ENCODE assay signal across 11 mouse cellular contexts in the genomic region with DNA sequence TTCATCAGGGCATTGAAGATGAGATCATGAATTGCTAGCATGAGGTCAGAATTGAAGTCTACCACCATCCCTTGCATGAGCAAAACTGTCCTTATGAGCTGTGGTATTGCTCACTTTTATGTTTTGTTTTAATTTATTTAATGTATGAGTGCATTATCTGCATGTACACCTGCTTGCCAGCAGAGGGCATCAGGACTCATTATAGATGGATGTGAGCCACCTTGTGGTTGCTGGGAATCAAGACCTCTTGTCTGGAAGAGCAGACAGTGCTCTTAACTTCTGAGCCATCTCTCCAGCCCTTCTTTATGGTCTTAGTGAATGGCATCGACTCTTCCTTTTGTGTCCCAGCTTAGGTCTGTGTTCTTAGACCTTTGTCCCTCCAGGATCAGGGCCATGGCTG. TPM values are rescaled to one million over a fixed set of nuclear protein-coding genes. Genes with fewer than 3 reads are reported as not detected.
DNase-seq lines count a peak whose midpoint lies in the region; ATAC-seq and TF ChIP-seq lines count a peak whose summit lies in the region.
"Had no signal": no experiment of that assay in that cellular context is flagged by ENCODE, and none has a peak within 500 bp of the region (broad histone marks: within the 10 kb centered on the region; RNA-seq: fewer than 3 reads in every experiment).

No protein-coding gene starts in this region.

- dilution Hi-C loops in CH12.LX (cut with MboI; ENCODE audit: extremely low pct_ligation_motif_present, extremely low pct_unique_long_range_greater_than_20kb, low sequenced_read_pairs) = no loop called here

- H3K4me2 ChIP-seq in liver, postnatal 0 days (ENCODE audit: low read depth, low read length) = no peak overlapping the region
- H3K4me2 ChIP-seq in liver, embryonic 12.5 days = no peak overlapping the region
- H3K4me2 ChIP-seq in CH12.LX (ENCODE audit: insufficient read depth, low read depth, poor library complexity, severe bottlenecking) = no peak overlapping the region
- H3K4me2 ChIP-seq: embryonic facial prominence, embryonic 12.5 days; hindbrain, embryonic 13.5 days; liver, embryonic 15.5 days had no signal

- TF ChIP-seq RAD21 in CH12.LX (IDR thresholded peaks at IDR 0.05; ENCODE audit: low read depth, low read length) = peak; percentile 62

- no peaks in the 10 kb centered on the region for H3K27me3 ChIP-seq in liver, postnatal 0 days (ENCODE audit: insufficient read depth, low read length)
- no peaks in the 10 kb centered on the region for H3K27me3 ChIP-seq in liver, embryonic 12.5 days (replicated peaks)
- no peaks in the 10 kb centered on the region for H3K27me3 ChIP-seq in CH12.LX (replicated peaks)
- H3K27me3 ChIP-seq: embryonic facial prominence, embryonic 12.5 days; hindbrain, embryonic 13.5 days; liver, embryonic 15.5 days had no signal

- no peak for TF ChIP-seq EP300 in liver, postnatal 0 days (IDR thresholded peaks at IDR 0.05; ENCODE audit: low read depth)
- no peak for TF ChIP-seq EP300 in CH12.LX (IDR thresholded peaks at IDR 0.05; ENCODE audit: low read length)

- no peaks in the 10 kb centered on the region; the same call in 1 of the 2 replicates for H3K9me3 ChIP-seq in liver, postnatal 0 days (ENCODE audit: low read length)
- peaks cover 4% of the 10 kb centered on the region; the same call in 1 of the 2 replicates for H3K9me3 ChIP-seq in liver, embryonic 12.5 days (replicated peaks)
- H3K9me3 ChIP-seq in CH12.LX (replicated peaks; ENCODE audit: low read length) = peaks cover 10% of the 10 kb centered on the region
- H3K9me3 ChIP-seq: liver, embryonic 15.5 days had no signal

- peak; percentile 84 for TF ChIP-seq CTCF in liver, postnatal 0 days (IDR thresholded peaks at IDR 0.05; ENCODE audit: low read depth)
- peak; percentile 23 to 98; a peak in 3 of 4 replicates for TF ChIP-seq CTCF in CH12.LX (conservative IDR thresholded peaks at IDR 0.05 in 1 of 2, IDR thresholded peaks at IDR 0.05 in 1 of 2; ENCODE audit: low read depth in 2 of 2, low read length in 2 of 2)

- DNase-seq in liver, postnatal 0 days = no peak
- DNase-seq in CH12.LX (ENCODE audit: extremely low read depth) (peak; percentile 42), NIH3T3 (ENCODE audit: low read depth) (peak; percentile 42)
- DNase-seq in left cerebral cortex, adult 18-20 months (ENCODE audit: low spot score in 2 of 2) = no peak
- DNase-seq in right cerebral cortex, postnatal 36 days (ENCODE audit: low spot score in 2 of 2) = no peak
- no peak for DNase-seq in right cerebral cortex, postnatal 4 days

- H3K27ac ChIP-seq in liver, postnatal 0 days (ENCODE audit: low read depth) = no peak overlapping the region
- no peak overlapping the region for H3K27ac ChIP-seq in liver, embryonic 12.5 days
- no peak overlapping the region for H3K27ac ChIP-seq in CH12.LX (ENCODE audit: insufficient read depth, low read depth)
- H3K27ac ChIP-seq: embryonic facial prominence, embryonic 12.5 days; hindbrain, embryonic 13.5 days; liver, embryonic 15.5 days had no signal

- H3K36me3 ChIP-seq in liver, postnatal 0 days (replicated peaks; ENCODE audit: insufficient read depth, low read length) = peaks cover 33% of the 10 kb centered on the region
- H3K36me3 ChIP-seq in liver, embryonic 12.5 days = peaks cover 47% of the 10 kb centered on the region
- peaks cover 3 to 56% of the 10 kb centered on the region in 2 experiments for H3K36me3 ChIP-seq in CH12.LX (replicated peaks in 1 of 2; ENCODE audit: control insufficient read depth in 1 of 2, insufficient read depth in 1 of 2, low read length in 1 of 2)
- H3K36me3 ChIP-seq: embryonic facial prominence, embryonic 12.5 days had no signal

- H3K79me2 ChIP-seq in CH12.LX (replicated peaks; ENCODE audit: control insufficient read depth, extremely low read depth, insufficient read depth, poor library complexity, severe bottlenecking) = no peaks in the 10 kb centered on the region

- no peak overlapping the region for H3K9ac ChIP-seq in liver, postnatal 0 days (replicated peaks)
- no peak overlapping the region for H3K9ac ChIP-seq in liver, embryonic 12.5 days
- no peak overlapping the region for H3K9ac ChIP-seq in CH12.LX (ENCODE audit: insufficient read depth, low read depth)
- H3K9ac ChIP-seq: embryonic facial prominence, embryonic 12.5 days; hindbrain, embryonic 13.5 days; liver, embryonic 15.5 days had no signal

- in situ Hi-C loops in CH12.LX (cut with MboI; ENCODE audit: low pct_ligation_motif_present, low pct_unique_long_range_greater_than_20kb, low sequenced_read_pairs) = no loop called here

- no peak for ATAC-seq in liver, postnatal 0 days
- no peak for ATAC-seq in liver, embryonic 12.5 days
- peak; percentile 59 for ATAC-seq in megakaryocyte, adult 5-6 weeks (ENCODE audit: poor library complexity, severe bottlenecking)

- WGBS in liver, postnatal 0 days (ENCODE audit: insufficient replicate concordance) = 87% methylated on average over 1 of the region's 1 CpGs
- 85% methylated on average over 1 of the region's 1 CpGs for WGBS in liver, embryonic 12.5 days (ENCODE audit: insufficient replicate concordance)

- H3K4me3 ChIP-seq in liver, postnatal 0 days (ENCODE audit: low read depth, low read length) = no peak overlapping the region
- H3K4me3 ChIP-seq in liver, embryonic 12.5 days = no peak overlapping the region
- no peak overlapping the region for H3K4me3 ChIP-seq in CH12.LX (replicated peaks in 1 of 3; ENCODE audit: low read depth in 2 of 3, low read length in 2 of 3, poor library complexity in 1 of 3)
- H3K4me3 ChIP-seq: embryonic facial prominence, embryonic 12.5 days; hindbrain, embryonic 13.5 days; liver, embryonic 15.5 days had no signal

- peaks cover 3% of the 10 kb centered on the region; the same call in 1 of the 2 replicates for H3K4me1 ChIP-seq in liver, postnatal 0 days (ENCODE audit: insufficient read depth)
- H3K4me1 ChIP-seq in liver, embryonic 12.5 days = peaks cover 12% of the 10 kb centered on the region
- H3K4me1 ChIP-seq in CH12.LX (ENCODE audit: control insufficient read depth in 1 of 2, insufficient read depth in 2 of 2) = peaks cover 7 to 24% of the 10 kb centered on the region in 2 experiments
- H3K4me1 ChIP-seq: embryonic facial prominence, embryonic 12.5 days had no signal

- no peak for TF ChIP-seq POLR2A in CH12.LX (IDR thresholded peaks at IDR 0.05; ENCODE audit: low read depth, low read length)

TF ChIP-seq in CH12.LX, 34 proteins besides CTCF, POLR2A, EP300 and RAD21:
- peak; percentile 90 for TF ChIP-seq SMC3 (IDR thresholded peaks at IDR 0.05; ENCODE audit: low read depth, low read length)
- TF ChIP-seq MAFK (IDR thresholded peaks at IDR 0.05; ENCODE audit: insufficient replicate concordance, low read length) = no peak

RNA-seq across cellular contexts. Expression of a gene that starts 39.0 kb away (rescaled TPM):
- polyA plus RNA-seq in liver, postnatal 0 days (2015; fragmentation: Nextera tagmentation; extraction: Ambion mirVana) = 10.1 and 12.1 TPM in 2 replicates
- polyA plus RNA-seq in liver, embryonic 12.5 days (2016; fragmentation: Nextera tagmentation; extraction: Ambion mirVana) = 15.3 and 17.0 TPM in 2 replicates
- total RNA-seq in CH12.LX (2012; rRNA removed) (11.2 and 12.8 TPM in 2 replicates), CH12.LX (2014; rRNA removed) (5.8 and 6.2 TPM in 2 replicates)
- 16.0 and 16.4 TPM in 2 replicates for polyA plus RNA-seq in CH12.LX (2012; ENCODE audit: insufficient read length, low read depth)
- total RNA-seq in megakaryocyte, adult 5-6 weeks (2015) = 78.8 and 94.9 TPM in 2 replicates
- total RNA-seq in megakaryocyte, adult 5-6 weeks (2017) = 94.0 and 96.3 TPM in 2 replicates
- total RNA-seq in left cerebral cortex, adult 18-20 months (2021) = 10 to 100 TPM; 10.0 to 11.9 TPM

RNA-seq across cellular contexts. Expression of a gene that starts 55.9 kb away (rescaled TPM):
- polyA plus RNA-seq in liver, postnatal 0 days (2015; fragmentation: Nextera tagmentation; extraction: Ambion mirVana) = 139 and 148 TPM in 2 replicates
- polyA plus RNA-seq in liver, embryonic 12.5 days (2016; fragmentation: Nextera tagmentation; extraction: Ambion mirVana) = 47.5 and 51.3 TPM in 2 replicates
- total RNA-seq in CH12.LX (2012; rRNA removed) (39.1 and 42.5 TPM in 2 replicates), CH12.LX (2014; rRNA removed) (39.1 and 41.9 TPM in 2 replicates)
- polyA plus RNA-seq in CH12.LX (2012; ENCODE audit: insufficient read length, low read depth) = 24.7 and 26.0 TPM in 2 replicates
- 16.1 and 19.7 TPM in 2 replicates for total RNA-seq in megakaryocyte, adult 5-6 weeks (2015)
- total RNA-seq in megakaryocyte, adult 5-6 weeks (2017) = 38.5 and 44.9 TPM in 2 replicates
- total RNA-seq in left cerebral cortex, adult 18-20 months (2021) = 10 to 100 TPM; 67.2 to 72.0 TPM

Comparison
In these comparisons a context has a peak if more than half of its experiments do, and no peak if none do; other contexts are left out.
1. DNase-seq: peak in CH12.LX (single experiment) and NIH3T3 (single experiment); none in liver, postnatal 0 days (single experiment), left cerebral cortex, adult 18-20 months (0 of 2), right cerebral cortex, postnatal 36 days (0 of 2) and right cerebral cortex, postnatal 4 days (single experiment).
2. RNA of a gene that starts 39.0 kb away (total RNA-seq): 78.8 to 96.3 TPM in megakaryocyte, adult 5-6 weeks; 5.8 to 12.8 TPM in CH12.LX and 10.0 to 11.9 TPM in left cerebral cortex, adult 18-20 months; every median in the first group is over 4 times any median in the second.